Mouse (Mus musculus) adrenal gland, postnatal 4 days (tissue): ENCODE measurements around the gene Ly6c1. TPM values are rescaled to one million over a fixed set of nuclear protein-coding genes. Genes with fewer than 3 reads are reported as not detected.
"Not testable (repeated sequence)": the region's sequence is repeated elsewhere in the genome, so short reads cannot be mapped to it uniquely, and the experiment has no call there.

Experiments
- DNase-seq, 2 experiments: peaks; one replicate each; pipeline ENCODE4 v3.0.0; 2021 to 2022; ENCODE audit warnings: low spot score in 2 of 2, mixed read lengths in 2 of 2
- long read RNA-seq, 2 experiments: library from polyadenylated mRNA; stranded (forward); transcript quantifications; one replicate each; pipeline ENCODE4 v2.0.0; 2021
- total RNA-seq, 2 experiments: library from RNA; stranded (reverse); gene quantifications; 2 replicates each; pipeline ENCODE4 v1.2.3; 2021

Ly6c1 gene
- total RNA-seq, result 10 to 100 TPM; 37.4 to 39.6 TPM
- long read RNA-seq, experiment 1, transcript Ly6c1-201 (4 exons, 844 nt), result major isoform, 8 of 15 reads
- long read RNA-seq, experiment 1, partial matches to known transcripts, result 2 of 15 reads
- long read RNA-seq, experiment 1, other reads (novel, unspliced or antisense), result 3 of 15 reads
- long read RNA-seq, experiment 2, transcript Ly6c1-201 (4 exons, 844 nt), result major isoform, 8 of 12 reads
- long read RNA-seq, experiment 2, partial matches to known transcripts, result 1 of 12 reads
- long read RNA-seq, experiment 2, other reads (novel, unspliced or antisense), result 2 of 12 reads

GRCm38 (mm10) chr15:75048642-75049261 lies at the start of gene Ly6c1:
Gene Ly6c1 (minus strand): TSS chr15:75048830.
- DNase-seq, result not testable (repeated sequence)

DNA sequence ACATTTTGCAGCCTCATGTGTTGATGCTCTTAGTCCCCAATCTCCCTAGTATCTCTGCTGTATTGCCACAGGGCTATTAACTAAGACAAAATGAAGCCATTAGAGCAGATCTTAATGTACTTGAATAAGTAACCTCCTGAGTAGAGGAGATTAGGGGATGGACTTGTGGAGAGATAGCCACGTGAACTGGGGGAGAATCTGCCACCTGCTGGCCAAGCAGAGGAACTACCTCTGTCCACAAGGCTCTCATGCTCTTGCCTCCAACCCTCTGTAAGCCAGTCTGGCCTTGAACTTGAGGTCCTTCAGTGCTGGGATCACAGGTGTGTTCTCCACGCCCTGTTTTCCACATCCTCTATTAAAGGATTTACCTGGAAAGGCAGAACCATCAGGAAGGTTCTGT lies 39.4 kb upstream of the Ly6c1 start:
- DNase-seq, result not testable (repeated sequence)

GRCm38 (mm10) chr15:75069965-75070364 lies 21.3 kb upstream of the Ly6c1 start:
- DNase-seq, result no peak

DNA sequence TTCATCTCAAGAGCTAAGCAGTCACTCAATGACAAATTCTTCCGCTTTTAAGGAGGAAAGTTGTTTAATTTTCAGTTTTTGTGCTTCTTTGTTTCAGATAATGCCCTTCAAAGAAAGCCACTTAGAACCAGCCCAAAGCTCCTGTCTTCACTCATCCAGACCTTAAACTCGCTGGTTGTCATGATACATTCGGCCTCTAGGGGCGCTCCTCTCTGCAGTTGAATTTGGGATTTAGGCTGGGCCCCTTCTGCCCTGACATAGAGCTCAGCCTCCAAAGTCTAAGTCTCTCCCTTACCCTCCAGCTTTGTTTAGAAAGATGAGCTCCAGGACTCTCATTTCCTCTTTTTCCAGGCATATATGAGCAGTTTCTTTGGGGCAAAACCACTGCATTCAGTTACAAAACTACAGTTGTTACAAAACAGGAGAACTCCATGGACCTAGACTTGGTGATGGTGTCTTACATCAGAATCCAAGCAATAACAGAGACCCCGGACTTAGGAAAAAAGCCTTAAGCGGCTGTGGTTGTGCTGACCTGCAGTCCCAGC lies 13.5 kb upstream of the Ly6c1 start:
- DNase-seq, result peak; percentile 31 to 49

- no peak for DNase-seq
These were observed 11.9 kb upstream of the Ly6c1 start for GRCm38 (mm10) chr15:75060505-75060904.

- DNase-seq, result no peak
These were observed 7.4 kb upstream of the Ly6c1 start for GRCm38 (mm10) chr15:75055985-75056384.

DNA sequence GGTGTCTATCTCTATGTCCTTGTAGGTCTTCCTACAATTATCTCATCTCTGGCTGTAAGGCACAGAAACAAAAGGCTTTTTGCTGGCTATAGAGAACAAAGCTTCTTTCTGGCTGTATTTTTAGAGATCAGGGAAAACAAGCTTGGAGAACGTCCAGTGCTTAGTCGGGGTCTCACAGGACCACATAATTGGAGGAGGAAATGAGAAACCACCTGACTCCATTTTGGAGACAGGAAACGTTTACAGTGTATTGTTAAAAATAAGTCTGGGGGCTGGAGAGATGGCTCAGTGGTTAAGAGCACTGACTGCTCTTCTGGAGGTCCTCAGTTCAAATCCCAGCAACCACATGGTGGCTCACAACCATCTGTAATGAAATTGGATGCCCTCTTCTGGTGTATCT lies 6.8 kb upstream of the Ly6c1 start:
- not testable (repeated sequence) for DNase-seq

- DNase-seq, result not testable (repeated sequence)
These were observed 3.8 kb upstream of the Ly6c1 start for GRCm38 (mm10) chr15:75052414-75052813.

GRCm38 (mm10) chr15:75051141-75051540 lies 2.5 kb upstream of the Ly6c1 start:
- DNase-seq, result not testable (repeated sequence)

DNA sequence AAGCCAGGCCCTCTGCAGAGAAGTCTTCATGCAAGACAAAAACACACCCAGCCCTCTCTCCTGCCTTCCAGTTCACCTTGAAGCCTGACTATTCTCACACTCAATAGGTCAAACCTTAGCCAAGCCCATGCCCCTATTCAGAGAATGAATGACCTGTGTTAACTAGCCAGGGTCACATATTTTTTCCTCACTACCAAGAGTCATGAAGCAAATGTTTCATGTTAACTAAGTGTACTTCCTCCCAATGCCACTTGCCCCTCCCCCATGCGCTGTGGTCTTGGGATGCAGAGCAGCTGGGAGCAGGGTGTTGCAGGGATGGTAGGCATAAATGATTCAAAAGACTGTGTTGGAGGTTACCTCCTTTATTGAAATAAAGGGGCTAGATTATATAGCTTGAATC lies 2.0 kb upstream of the Ly6c1 start:
- not testable (repeated sequence) for DNase-seq

DNA sequence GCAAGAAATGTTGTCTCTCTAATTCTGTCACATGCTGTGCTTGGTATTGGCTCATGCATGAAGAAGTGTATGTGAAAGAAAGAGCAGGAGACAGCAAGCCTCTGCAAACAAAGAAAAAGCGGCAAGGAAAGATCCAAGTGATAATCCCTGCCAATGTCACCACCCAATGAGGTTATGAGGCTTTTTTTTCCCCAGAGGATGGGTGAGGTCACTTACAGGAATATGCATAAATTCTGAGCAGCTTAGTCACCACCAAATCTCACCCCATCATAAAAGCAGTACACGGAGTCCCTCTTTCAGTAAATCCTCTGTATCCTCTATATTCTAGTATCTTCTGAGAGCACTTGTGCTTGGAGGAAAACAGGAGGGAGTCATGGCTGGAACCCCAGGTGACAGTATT lies 1.2 kb upstream of the Ly6c1 start:
- DNase-seq, result not testable (repeated sequence)

DNA sequence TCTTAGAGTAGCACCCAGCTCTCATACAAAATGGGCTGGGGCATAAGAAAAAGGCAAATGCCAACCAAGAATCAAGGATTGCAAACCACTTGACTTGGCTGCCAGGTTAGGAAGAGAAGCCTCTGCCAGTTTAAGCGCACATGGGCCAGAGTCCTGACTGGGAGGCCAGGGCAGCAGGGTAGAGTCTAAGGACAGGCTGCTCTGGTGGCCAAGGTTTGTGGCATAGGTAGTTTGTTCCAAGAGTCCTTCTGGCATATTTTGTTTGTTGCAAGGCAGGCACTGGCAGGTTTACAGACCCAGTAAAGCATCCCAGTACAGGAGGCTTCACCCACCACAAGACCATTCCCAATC lies 685 bp downstream of the Ly6c1 start:
- not testable (repeated sequence) for DNase-seq

DNA sequence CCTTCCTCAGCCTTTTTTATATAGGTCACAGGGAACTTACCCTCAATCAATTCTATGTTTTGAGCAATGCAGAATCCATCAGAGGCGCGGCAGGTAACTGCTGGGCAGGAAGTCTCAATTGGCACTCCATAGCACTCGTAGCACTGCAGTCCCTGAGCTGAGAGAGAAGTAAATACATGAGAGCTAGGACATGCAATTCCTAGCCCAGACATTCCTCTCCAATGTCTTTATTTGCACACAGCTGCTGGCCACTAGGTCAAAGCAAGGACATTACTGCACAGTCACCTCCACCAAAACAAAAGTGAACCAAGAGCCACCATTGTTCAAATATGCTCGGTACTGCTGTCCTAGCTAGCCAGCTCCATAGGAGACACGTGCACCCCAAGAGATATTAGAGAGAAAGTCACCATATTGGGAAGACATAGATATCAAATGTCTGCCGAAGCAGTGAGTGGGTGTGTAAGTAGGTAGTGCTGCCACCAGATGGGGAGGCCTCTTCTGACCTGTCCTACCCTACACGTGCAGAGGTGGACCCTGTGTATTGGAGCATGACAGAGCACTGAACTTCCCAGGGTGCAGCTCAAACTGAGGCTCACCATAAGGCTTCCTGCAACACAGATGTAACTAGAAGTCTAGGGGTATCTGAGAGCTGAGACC lies 1.2 kb downstream of the Ly6c1 start:
- DNase-seq, result not testable (repeated sequence)

- not testable (repeated sequence) for DNase-seq
These were observed 3.1 kb downstream of the Ly6c1 start for GRCm38 (mm10) chr15:75045501-75045900.

DNA sequence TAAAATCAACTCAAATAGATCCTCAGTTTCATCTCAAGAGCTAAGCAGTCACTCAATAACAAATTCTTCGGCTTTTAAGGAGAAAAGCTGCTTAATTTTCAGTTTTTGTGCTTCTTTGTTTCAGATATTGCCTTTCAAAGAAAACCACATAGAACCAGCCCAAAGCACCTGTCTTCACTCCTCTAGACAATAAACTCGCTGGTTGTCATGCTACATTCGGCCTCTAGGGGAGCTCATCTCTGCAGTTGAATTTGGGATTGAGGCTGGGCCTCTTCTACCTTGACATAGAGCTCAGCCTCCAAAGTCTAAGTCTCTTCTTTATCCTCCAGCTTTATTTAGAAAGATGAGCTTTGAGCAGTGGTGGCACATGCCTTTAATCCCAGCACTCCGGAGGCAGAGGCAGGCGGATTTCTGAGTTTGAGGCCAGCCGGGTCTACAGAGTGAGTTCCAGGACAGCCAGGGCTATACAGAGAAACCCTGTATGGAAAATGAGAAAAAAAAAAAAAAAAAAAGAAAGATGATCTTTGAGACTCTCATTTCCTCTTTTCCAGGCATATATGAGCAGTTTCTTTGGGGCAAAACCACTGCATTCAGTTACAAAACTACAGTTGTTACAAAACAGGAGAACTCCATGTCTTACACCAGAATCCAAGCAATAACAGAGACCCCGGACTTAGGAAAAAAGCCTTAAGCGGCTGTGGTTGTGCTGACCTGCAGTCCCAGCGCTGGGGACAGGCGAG lies 27.4 kb downstream of the Ly6c1 start:
- DNase-seq, result not testable (repeated sequence)

GRCm38 (mm10) chr15:75019446-75019845 lies 29.2 kb downstream of the Ly6c1 start:
- DNase-seq, result not testable (repeated sequence)

Other genes starting within 250 kb of the Ly6c1 start
- not detected for gene Gml2, start 229.8 kb downstream of the Ly6c1 start, total RNA-seq
- under 1 TPM in 1 of 2 experiments, not detected in 1; 0.56 TPM for gene 2010109I03Rik, start 151.8 kb downstream of the Ly6c1 start, total RNA-seq
- under 1 TPM; 0.28 to 0.34 TPM for gene Ly6i, start 65.4 kb downstream of the Ly6c1 start, total RNA-seq
- 10 to 100 TPM; 26.7 to 62.3 TPM for gene Ly6a, start 50.8 kb downstream of the Ly6c1 start, total RNA-seq
- 1 to 10 TPM; 3.8 to 4.5 TPM for gene Ly6c2, start 63.1 kb upstream of the Ly6c1 start, total RNA-seq
- gene Ly6g, start 106.4 kb upstream of the Ly6c1 start, total RNA-seq, result 1 to 10 TPM in 1 of 2 experiments, under 1 TPM in 1; 0.70 to 2.6 TPM
- gene BC025446, start 167.5 kb upstream of the Ly6c1 start, total RNA-seq, result 1 to 10 TPM; 1.8 to 3.7 TPM
- not detected for gene Ly6f, start 219.6 kb upstream of the Ly6c1 start, total RNA-seq